Mouse (Mus musculus): Measurements from ENCODE around the gene Cul9.

DNA sequence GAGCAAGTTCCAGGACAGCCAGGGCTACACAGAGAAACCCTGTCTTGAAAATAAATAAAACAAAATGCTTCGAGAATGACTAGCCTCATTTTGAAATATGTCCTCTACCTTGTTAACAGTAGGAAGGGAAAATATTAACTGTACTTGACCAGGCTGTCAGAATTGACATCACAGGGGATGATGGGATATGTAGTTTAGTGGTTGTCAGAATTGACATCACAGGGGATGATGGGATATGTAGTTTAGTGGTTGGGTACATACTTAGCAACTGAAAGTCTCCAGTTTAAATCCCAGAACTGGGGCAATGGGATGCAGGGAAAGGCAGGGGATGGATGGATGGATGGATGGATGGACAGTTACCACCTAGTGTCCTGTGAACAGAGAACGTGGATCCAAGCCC is 32.9 kb downstream of the Cul9 start:
- TF ChIP-seq CTCF (IDR thresholded peaks at IDR 0.05; ENCODE audit: low read depth) (no peak), EP300 (IDR thresholded peaks at IDR 0.05; ENCODE audit: low read depth) (no peak)
